9 mouse cellular contexts compared by ENCODE assay signal in the genomic region with DNA sequence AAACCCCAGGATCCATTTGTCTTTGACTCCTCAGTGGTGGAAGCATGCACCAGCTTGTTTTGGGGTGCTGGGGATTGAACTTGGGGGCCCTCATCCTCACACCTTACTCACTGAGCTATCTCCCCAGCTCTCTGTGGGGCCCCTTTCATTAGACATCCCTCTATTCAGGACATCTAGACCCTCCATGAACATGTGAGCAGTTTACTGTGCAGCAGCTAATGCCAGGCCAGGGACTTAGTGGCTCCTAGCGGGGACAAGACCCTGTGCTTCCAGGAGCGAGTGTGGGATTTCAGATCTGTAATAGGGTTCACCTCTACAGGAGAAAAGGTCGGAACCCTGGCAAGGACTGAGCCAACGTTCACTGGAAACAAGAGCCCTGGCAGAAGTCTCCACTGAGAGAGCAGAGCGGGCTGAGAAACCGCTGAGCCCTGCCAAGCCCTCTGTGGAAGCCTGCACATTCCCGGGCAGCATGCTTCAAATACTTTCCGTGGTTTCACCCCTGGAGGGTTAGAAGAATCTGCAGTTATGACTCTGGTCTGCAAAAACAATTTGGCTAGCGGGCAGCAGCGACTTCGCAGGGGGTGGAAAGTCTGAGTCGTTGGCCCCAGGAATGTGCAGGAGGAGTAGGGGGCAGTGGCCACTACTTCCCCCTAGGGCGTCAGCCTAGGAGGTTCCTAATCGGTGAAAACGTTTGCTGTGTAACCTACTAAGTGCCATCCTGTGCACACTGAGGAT.
A peak's percentile ranks its signal among the peaks of the same experiment; 100 is the strongest.
DNase-seq lines count a peak whose midpoint lies in the region; ATAC-seq and TF ChIP-seq lines count a peak whose summit lies in the region.
"Had no signal": no experiment of that assay in that cellular context is flagged by ENCODE, and none has a peak within 500 bp of the region (broad histone marks: within the 10 kb centered on the region; RNA-seq: fewer than 3 reads in every experiment).

No protein-coding gene starts in this region.

- no peak overlapping the region for H3K4me2 ChIP-seq in stomach, embryonic 14.5 days (replicated peaks; ENCODE audit: low read depth, low read length)
- H3K4me2 ChIP-seq in forebrain, embryonic 14.5 days (ENCODE audit: low read length) = no peak overlapping the region
- H3K4me2 ChIP-seq: liver, embryonic 13.5 days had no signal

- peaks cover 8% of the 10 kb centered on the region for H3K4me1 ChIP-seq in heart, adult 2 months (ENCODE audit: control insufficient read depth, insufficient read depth, low read length)
- 0 out of 2 replicates have a peak, but pooled peaks cover 7% of the 10 kb centered on the region for H3K4me1 ChIP-seq in stomach, embryonic 14.5 days (ENCODE audit: control insufficient read depth, insufficient read depth, low read length)
- H3K4me1 ChIP-seq in forebrain, embryonic 14.5 days (ENCODE audit: control insufficient read depth, insufficient read depth, low read length) = no peaks in the 10 kb centered on the region; the same call in 1 of the 2 replicates

- 8% methylated on average over 15 of the region's 15 CpGs for WGBS in heart, adult 2 months
- WGBS in stomach, embryonic 14.5 days = 23% methylated on average over 15 of the region's 15 CpGs
- 63% methylated on average over 15 of the region's 15 CpGs for WGBS in forebrain, embryonic 14.5 days

- peak overlapping the region; percentile 70 for H3K27ac ChIP-seq in heart, adult 2 months
- peak overlapping the region; percentile 21; the same call in 1 of the 2 replicates for H3K27ac ChIP-seq in stomach, embryonic 14.5 days (ENCODE audit: low read length)
- no peak overlapping the region for H3K27ac ChIP-seq in forebrain, embryonic 14.5 days (ENCODE audit: low read depth, low read length)
- H3K27ac ChIP-seq: liver, embryonic 13.5 days had no signal

- TF ChIP-seq POLR2A in heart, adult 2 months (IDR thresholded peaks at IDR 0.05; ENCODE audit: insufficient read depth, low read depth, low read length) = 0 out of 2 replicates have a peak, but pooled peaks have one; percentile 19

- no peaks in the 10 kb centered on the region for H3K9me3 ChIP-seq in stomach, embryonic 14.5 days (ENCODE audit: control insufficient read depth, low read depth, low read length)
- no peaks in the 10 kb centered on the region for H3K9me3 ChIP-seq in forebrain, embryonic 14.5 days (replicated peaks; ENCODE audit: control insufficient read depth, low read length)
- H3K9me3 ChIP-seq: liver, embryonic 13.5 days had no signal

- peak; percentile 53; the same call in 1 of the 2 replicates for ATAC-seq in stomach, embryonic 14.5 days (ENCODE audit: insufficient number of reproducible peaks, insufficient read depth, low FRiP score, low read depth)
- no peak for ATAC-seq in inflammation-experienced regulatory T-cells, adult 6 months
- ATAC-seq in forebrain, embryonic 14.5 days = no peak

- no peaks in the 10 kb centered on the region for H3K36me3 ChIP-seq in heart, adult 2 months (ENCODE audit: control insufficient read depth, insufficient read depth, low read length)
- H3K36me3 ChIP-seq in stomach, embryonic 14.5 days (ENCODE audit: control insufficient read depth, insufficient read depth, low read length) = no peaks in the 10 kb centered on the region
- H3K36me3 ChIP-seq in forebrain, embryonic 14.5 days (ENCODE audit: control insufficient read depth, insufficient read depth, low read length) = no peaks in the 10 kb centered on the region
- H3K36me3 ChIP-seq: liver, embryonic 13.5 days had no signal

- no peaks in the 10 kb centered on the region for H3K79me2 ChIP-seq in heart, adult 2 months (replicated peaks; ENCODE audit: control insufficient read depth, insufficient read depth, low read length)

- H3K4me3 ChIP-seq in heart, adult 2 months = no peak overlapping the region
- no peak overlapping the region for H3K4me3 ChIP-seq in stomach, embryonic 14.5 days (ENCODE audit: low read depth, low read length)
- no peak overlapping the region for H3K4me3 ChIP-seq in forebrain, embryonic 14.5 days (ENCODE audit: low read depth, low read length)
- H3K4me3 ChIP-seq: liver, embryonic 13.5 days had no signal

- peak overlapping the region; percentile 1; the same call in 1 of the 2 replicates for H3K9ac ChIP-seq in heart, adult 2 months (ENCODE audit: low read depth, low read length)
- H3K9ac ChIP-seq in stomach, embryonic 14.5 days (replicated peaks; ENCODE audit: low read depth, low read length) = no peak overlapping the region
- no peak overlapping the region for H3K9ac ChIP-seq in forebrain, embryonic 14.5 days (ENCODE audit: low read length)
- H3K9ac ChIP-seq: liver, embryonic 13.5 days had no signal

- TF ChIP-seq EP300 in heart, adult 2 months (IDR thresholded peaks at IDR 0.05; ENCODE audit: insufficient read depth, low read depth, low read length) = peak; percentile 75; the same call in 1 of the 2 replicates

- H3K27me3 ChIP-seq in heart, adult 2 months (ENCODE audit: control insufficient read depth, insufficient read depth, low read length) = no peaks in the 10 kb centered on the region
- no peaks in the 10 kb centered on the region for H3K27me3 ChIP-seq in stomach, embryonic 14.5 days (ENCODE audit: control insufficient read depth, insufficient read depth, low read length)
- H3K27me3 ChIP-seq in forebrain, embryonic 14.5 days (replicated peaks; ENCODE audit: control insufficient read depth, insufficient read depth, low read length) = no peaks in the 10 kb centered on the region
- H3K27me3 ChIP-seq: liver, embryonic 13.5 days had no signal

- intact Hi-C loops in heart, adult 2 months (cut with DNase I) = no loop called here

- peak; percentile 48 for DNase-seq in ovary, adult 18-20 months (ENCODE audit: low spot score)
- DNase-seq in ovary, postnatal 10 days (ENCODE audit: low spot score) = no peak
- peak; percentile 55 to 85 for DNase-seq in heart, adult 2 months
- peak; percentile 90 for DNase-seq in kidney, postnatal 14 days
- DNase-seq in retina, embryonic 14.5 days (ENCODE audit: low spot score) = no peak
- no peak for DNase-seq in forebrain, embryonic 14.5 days (ENCODE audit: low spot score)
- DNase-seq: liver, embryonic 13.5 days had no signal

- no peak for TF ChIP-seq CTCF in heart, adult 2 months (IDR thresholded peaks at IDR 0.05)

Comparison
In these comparisons a context has a peak if more than half of its experiments do, and no peak if none do; other contexts are left out.
1. DNase-seq: peak in ovary, adult 18-20 months (single experiment), heart, adult 2 months (2 of 2) and kidney, postnatal 14 days (single experiment); none in ovary, postnatal 10 days (single experiment), retina, embryonic 14.5 days (single experiment) and forebrain, embryonic 14.5 days (single experiment).